Mouse (Mus musculus) G1E-ER4 (cell line): ENCODE results near the gene Olfr1406. TPM values are rescaled to one million over a fixed set of nuclear protein-coding genes. Genes with fewer than 3 reads are reported as not detected.

ENCODE experiments used
- GATA1 ChIP-seq: IDR thresholded peaks from one replicate; pipeline ENCODE4 v1.8.0; 2012; ENCODE audit warnings: low read length, inconsistent platforms
- polyA plus RNA-seq: library from polyadenylated mRNA; stranded (reverse); fragments of >175 nt; gene quantifications from 2 replicates; pipeline ENCODE4 v1.2.3, GENCODE M21; 2012

The Olfr1406 gene
- not detected in 2 replicates for polyA plus RNA-seq

GRCm38 (mm10) chr1:173190540-173190939, at the start of gene Olfr1406:
Olfr1406 (minus strand) TSS chr1:173190640.
- TF ChIP-seq GATA1: no peak

GRCm38 (mm10) chr1:173227081-173227480, 36.6 kb upstream of the Olfr1406 start, which contains the start of gene Fcer1a:
Fcer1a (minus strand) TSS chr1:173227214.
- no peak for TF ChIP-seq GATA1

- peak; percentile 72 for TF ChIP-seq GATA1
These were observed 26.0 kb upstream of the Olfr1406 start for GRCm38 (mm10) chr1:173216481-173216880.

- no peak for TF ChIP-seq GATA1
These were observed 21.7 kb upstream of the Olfr1406 start, which contains the start of gene Olfr1404 for GRCm38 (mm10) chr1:173212092-173212491. Olfr1404 (plus strand) TSS chr1:173212392.

- TF ChIP-seq GATA1: no peak
These were observed 7.1 kb upstream of the Olfr1406 start, which contains the start of gene Olfr218 for GRCm38 (mm10) chr1:173197508-173197907. Olfr218 (plus strand) TSS chr1:173197808.

GRCm38 (mm10) chr1:173196359-173196758, 5.9 kb upstream of the Olfr1406 start:
- TF ChIP-seq GATA1: no peak

GRCm38 (mm10) chr1:173192059-173192458, 1.6 kb upstream of the Olfr1406 start:
- peak; percentile 68 for TF ChIP-seq GATA1

GRCm38 (mm10) chr1:173174154-173174842, 16.1 kb downstream of the Olfr1406 start:
- no peak for TF ChIP-seq GATA1

- no peak for TF ChIP-seq GATA1
These were observed 53.2 kb downstream of the Olfr1406 start, which contains the start of gene Olfr1408 for GRCm38 (mm10) chr1:173137274-173137673. Olfr1408 (minus strand) TSS chr1:173137374.

Other genes with a start within 250 kb of the Olfr1406 start
- gene Olfr16, start 240.2 kb downstream of the Olfr1406 start, polyA plus RNA-seq: not detected in 2 replicates
- gene Olfr1408, start 53.3 kb downstream of the Olfr1406 start, polyA plus RNA-seq: not detected in 2 replicates
- gene Olfr218, start 7.2 kb upstream of the Olfr1406 start, polyA plus RNA-seq: not detected in 2 replicates
- not detected in 2 replicates for gene Olfr1404, start 21.8 kb upstream of the Olfr1406 start, polyA plus RNA-seq
- gene Fcer1a, start 36.6 kb upstream of the Olfr1406 start, polyA plus RNA-seq: not detected in 2 replicates
- not detected in 2 replicates for gene Olfr418, start 75.4 kb upstream of the Olfr1406 start, polyA plus RNA-seq
- gene Mptx2, start 87.1 kb upstream of the Olfr1406 start, polyA plus RNA-seq: not detected in 2 replicates
- gene Ackr1, start 143.1 kb upstream of the Olfr1406 start, polyA plus RNA-seq: not detected in 2 replicates
- not detected in 2 replicates for gene Aim2, start 160.2 kb upstream of the Olfr1406 start, polyA plus RNA-seq
- gene Cadm3, start 177.1 kb upstream of the Olfr1406 start, polyA plus RNA-seq: not detected in 2 replicates